Mouse (Mus musculus): ENCODE measurements around the gene Epp13.
A peak's percentile ranks its signal among the peaks of the same experiment; 100 is the strongest.
"Not testable (repeated sequence)": the region's sequence is repeated elsewhere in the genome, so short reads cannot be mapped to it uniquely, and the experiment has no call there.

Epp13 gene

DNA sequence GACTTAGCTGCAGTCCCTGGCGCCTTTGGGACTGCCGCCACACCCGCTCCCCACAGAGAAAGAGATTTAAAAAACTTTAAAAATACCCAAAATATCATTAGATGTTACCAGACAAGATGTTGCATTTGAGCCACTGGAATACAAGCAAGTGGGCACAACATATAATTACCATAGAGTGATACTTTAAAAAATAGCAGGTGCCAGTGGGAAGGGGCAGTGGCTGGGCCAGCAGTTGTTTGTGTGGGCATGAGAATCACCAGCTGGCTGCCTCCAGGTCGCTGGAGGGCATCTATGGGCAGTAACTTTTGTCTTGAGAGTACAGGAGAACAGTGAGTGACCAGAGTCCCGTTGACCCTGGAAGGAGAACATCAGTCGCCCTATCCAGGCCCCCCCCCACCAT lies at the start of gene Epp13:
Epp13 (plus strand) TSS at position 301 of the 400 bp plus-strand sequence.
- DNase-seq (ENCODE audit: inconsistent ontology term), result no peak

DNA sequence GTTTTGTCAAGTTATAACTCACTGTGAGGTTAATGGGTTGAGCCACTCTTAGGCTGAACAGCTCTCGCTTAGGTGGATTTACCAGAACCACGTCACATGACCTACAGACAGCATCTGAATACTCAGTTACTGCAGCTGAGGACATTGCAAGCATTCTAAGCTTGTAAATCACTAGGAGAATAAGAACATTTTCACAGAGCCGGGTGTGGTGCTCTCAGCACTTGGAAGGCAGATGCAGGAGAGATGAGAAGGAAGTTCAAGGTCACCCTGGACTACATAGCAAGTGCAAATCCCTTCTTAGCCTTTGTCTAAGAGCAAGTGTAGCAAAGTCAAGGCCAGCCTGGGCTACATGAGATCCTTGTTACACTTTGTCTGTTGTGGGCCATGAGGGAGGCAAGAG lies 48.3 kb upstream of the Epp13 start:
- no peak for DNase-seq (ENCODE audit: inconsistent ontology term)

- DNase-seq (ENCODE audit: inconsistent ontology term), result no peak
These were observed 39.4 kb upstream of the Epp13 start for GRCm38 (mm10) chr7:6213144-6213543.

GRCm38 (mm10) chr7:6214691-6215090 lies 37.8 kb upstream of the Epp13 start:
- DNase-seq (ENCODE audit: inconsistent ontology term), result not testable (repeated sequence)

DNA sequence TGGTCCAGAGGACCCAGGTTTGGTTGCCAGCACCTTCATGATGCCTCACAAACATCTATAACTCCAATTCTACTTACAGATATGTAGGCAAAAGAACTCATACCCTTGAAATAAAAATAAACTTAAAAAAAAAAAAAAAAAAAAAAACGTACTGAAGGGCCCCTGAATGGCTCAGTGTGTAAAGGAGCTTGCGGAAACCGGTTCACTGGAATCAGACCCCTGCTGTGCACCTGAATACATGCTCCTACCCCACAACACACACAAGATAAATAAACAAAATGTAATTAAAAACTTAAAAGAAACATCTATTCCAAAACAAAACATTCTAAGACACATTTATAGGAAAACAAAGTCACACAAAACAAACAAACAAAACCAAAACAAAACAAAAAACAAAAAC lies 32.4 kb upstream of the Epp13 start:
- no peak for DNase-seq (ENCODE audit: inconsistent ontology term)

DNA sequence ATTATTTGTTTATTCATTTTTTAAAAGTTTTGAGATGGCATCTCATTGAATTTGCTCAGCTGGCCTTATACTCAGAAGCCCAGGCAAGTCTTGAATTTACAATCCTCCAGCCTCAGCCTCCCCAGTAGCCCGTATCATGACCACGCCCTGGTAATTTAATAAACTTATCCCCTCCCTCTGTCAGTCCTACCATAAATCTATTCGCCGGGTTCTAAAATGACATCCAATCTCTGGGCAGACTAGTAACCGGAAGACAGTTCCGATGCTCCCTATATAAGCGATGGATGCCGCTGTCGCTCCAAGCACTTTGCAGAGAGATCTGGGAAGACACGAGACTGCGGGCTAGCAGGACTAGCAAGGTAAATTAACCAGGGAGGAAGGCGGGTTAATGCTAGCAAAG lies 30.5 kb upstream of the Epp13 start, which contains the start of gene Zscan5b:
Zscan5b (plus strand) TSS at position 301 of the 400 bp plus-strand sequence.
- DNase-seq (ENCODE audit: inconsistent ontology term), result no peak

DNA sequence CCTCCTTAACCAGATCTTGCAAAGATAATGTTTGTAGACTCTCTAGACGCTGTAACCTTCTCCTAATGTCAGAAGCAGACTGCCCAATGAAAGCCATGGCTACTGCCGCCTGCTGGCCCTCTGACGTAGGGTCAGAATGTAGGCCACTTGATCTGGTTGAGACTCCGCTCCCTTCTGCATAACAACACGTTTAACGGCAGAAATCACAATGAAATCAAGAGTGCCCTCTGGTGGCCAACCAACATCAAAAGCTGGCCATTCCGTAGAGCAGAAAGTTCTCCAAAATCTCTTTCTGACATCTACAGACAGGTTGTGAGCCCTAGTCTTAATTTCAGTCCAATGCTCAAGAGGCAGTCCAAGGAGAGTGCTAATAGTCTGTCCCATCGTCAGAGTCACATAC lies 24.0 kb upstream of the Epp13 start:
- peak; percentile 6 for DNase-seq (ENCODE audit: inconsistent ontology term)

DNA sequence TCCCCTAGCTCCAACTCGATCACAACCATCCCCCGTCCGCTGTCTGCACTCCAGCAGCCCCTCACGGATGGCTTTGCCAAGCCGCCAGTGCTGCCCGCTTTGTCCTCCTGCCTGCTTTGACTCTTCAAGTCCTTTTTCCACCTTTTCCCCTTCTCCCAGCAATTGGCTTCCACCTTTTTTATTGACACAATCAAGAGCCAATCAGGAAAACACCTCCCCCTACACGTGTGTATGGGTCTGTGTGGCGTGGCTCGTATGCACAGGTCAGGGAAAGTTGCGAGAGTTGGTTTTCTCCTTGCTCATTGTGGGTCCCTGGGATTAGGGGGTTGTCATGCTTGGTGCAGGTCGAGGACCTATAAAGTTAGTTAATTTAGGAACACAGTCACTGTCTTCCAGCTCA lies 12.7 kb upstream of the Epp13 start:
- DNase-seq (ENCODE audit: inconsistent ontology term), result no peak

GRCm38 (mm10) chr7:6240841-6241425 lies 11.6 kb upstream of the Epp13 start:
- peak; percentile 6 for DNase-seq (ENCODE audit: inconsistent ontology term)

DNA sequence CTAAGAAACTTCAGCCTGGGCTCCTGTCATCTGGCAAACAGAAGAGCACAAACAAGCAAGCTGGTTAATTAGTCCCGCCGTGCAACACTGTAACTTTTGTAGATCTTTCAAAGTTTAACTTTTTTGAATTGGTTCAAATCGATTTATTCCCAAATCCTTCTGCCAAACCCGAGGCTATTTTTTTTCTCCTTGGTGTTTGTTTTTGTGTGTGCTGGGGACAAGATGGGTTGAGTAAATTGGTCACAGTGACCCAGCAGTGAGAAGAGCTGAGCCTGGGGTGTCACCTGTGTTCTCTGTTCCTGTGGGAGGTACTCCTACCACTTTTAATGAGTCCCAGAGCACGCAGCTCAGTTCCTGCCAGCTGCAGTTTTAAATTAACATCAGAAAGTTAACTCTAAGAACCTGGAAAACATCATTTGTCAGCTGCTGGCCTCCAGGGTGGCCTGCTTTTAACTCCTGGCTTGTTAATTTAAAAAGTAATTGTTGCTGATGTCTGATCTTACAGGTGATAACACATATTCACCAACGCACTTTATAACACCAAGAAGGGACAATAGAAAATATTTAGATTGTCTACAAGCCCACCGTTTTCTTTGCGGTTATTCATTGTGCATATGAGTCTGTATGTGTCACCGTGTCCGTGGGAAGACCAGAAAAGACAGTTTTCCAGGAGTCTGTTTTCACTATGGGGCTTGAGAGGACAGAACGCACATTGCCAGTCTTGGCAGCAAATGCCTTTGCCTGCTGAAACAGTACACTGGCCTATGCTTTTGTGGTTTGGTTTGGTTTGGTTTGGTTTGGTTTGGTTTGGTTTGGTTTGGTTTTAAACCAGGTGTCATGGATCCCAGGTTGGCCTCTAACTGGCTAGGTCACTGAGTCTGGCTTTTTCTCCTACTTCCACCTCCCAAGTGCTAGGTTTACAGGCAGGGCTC lies 7.9 kb upstream of the Epp13 start:
- no peak for DNase-seq (ENCODE audit: inconsistent ontology term)

DNA sequence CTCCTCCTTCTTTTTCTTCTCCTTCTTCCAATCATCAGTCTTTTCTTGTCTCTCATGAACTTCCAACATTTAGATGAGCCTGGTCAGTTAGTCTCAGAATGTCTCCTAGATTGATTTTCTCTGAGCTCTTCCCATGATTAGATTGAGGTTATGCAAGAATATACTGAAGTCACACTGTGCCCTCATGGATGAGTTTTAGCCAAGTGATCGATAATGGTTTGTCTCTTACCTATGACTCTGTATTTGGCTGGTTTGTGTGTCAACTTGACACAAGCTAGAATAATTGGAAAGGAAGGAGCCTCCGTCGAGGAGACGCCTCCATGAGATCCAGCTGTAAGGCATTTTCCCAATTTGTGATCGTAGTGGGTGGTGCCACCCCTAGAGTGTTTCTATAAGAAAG lies 1.9 kb downstream of the Epp13 start:
- DNase-seq (ENCODE audit: inconsistent ontology term), result no peak

DNA sequence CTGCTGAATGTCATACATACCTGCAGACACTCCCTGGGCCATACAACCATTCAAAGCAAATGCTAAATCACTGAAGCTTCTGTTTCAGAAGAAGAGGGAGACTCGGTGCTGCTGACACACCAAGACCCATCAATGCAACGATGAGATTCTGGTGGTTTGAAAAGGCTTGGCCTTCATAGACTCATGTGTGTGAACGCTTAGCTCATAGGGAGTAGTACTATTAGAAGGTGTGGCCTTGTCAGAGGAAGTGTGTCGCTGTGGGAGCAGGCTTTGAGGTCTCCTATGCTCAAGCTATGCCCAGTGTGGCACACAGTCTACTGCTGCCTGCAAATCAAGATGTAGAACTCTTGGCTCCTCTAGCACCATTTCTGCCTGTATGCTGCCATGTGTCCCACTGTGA lies 4.9 kb downstream of the Epp13 start:
- no peak for DNase-seq (ENCODE audit: inconsistent ontology term)

- DNase-seq (ENCODE audit: inconsistent ontology term), result no peak
These were observed 6.0 kb downstream of the Epp13 start for GRCm38 (mm10) chr7:6258232-6259220.

GRCm38 (mm10) chr7:6260004-6260403 lies 7.5 kb downstream of the Epp13 start:
- not testable (repeated sequence) for DNase-seq (ENCODE audit: inconsistent ontology term)

GRCm38 (mm10) chr7:6262120-6262519 lies 9.6 kb downstream of the Epp13 start:
- no peak for DNase-seq (ENCODE audit: inconsistent ontology term)

GRCm38 (mm10) chr7:6262984-6263383 lies 10.5 kb downstream of the Epp13 start:
- no peak for DNase-seq (ENCODE audit: inconsistent ontology term)

DNA sequence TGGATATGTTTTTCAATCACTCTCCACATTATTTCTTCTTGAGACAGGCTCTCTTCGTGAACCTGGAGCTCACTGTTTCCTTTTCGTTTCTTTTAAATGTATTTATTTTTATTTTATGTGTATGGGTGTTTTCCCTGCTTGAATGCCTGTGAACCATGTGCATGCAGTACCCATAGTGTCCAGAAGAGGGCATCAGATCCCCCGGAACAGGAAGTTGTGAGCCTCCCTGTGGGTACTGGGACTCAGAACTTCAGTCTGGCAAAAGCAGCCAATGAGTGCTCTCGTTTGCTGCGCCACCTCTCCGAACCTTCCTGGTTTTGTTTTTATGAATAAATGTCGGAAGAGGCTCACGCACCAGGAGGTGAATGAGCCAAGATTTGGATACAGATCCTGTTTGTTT lies 13.2 kb downstream of the Epp13 start:
- no peak for DNase-seq (ENCODE audit: inconsistent ontology term)

GRCm38 (mm10) chr7:6277906-6278305 lies 25.4 kb downstream of the Epp13 start:
- no peak for DNase-seq (ENCODE audit: inconsistent ontology term)

GRCm38 (mm10) chr7:6282749-6283148 lies 30.2 kb downstream of the Epp13 start:
- DNase-seq (ENCODE audit: inconsistent ontology term), result peak; percentile 42

GRCm38 (mm10) chr7:6283451-6284075 lies 31.1 kb downstream of the Epp13 start:
- peak; percentile 75 for DNase-seq (ENCODE audit: inconsistent ontology term)

GRCm38 (mm10) chr7:6284442-6285012 lies 32.0 kb downstream of the Epp13 start:
- DNase-seq (ENCODE audit: inconsistent ontology term), result no peak

Data from Muller cell, postnatal 12 days (primary cell).